Mouse (Mus musculus): Measurements from ENCODE around the gene Arhgdia. TPM values are rescaled to one million over a fixed set of nuclear protein-coding genes. Genes with fewer than 3 reads are reported as not detected.
A peak's percentile ranks its signal among the peaks of the same experiment; 100 is the strongest.
"Not testable (repeated sequence)": the region's sequence is repeated elsewhere in the genome, so short reads cannot be mapped to it uniquely, and the experiment has no call there.

The Arhgdia gene
- total RNA-seq, 2 experiments from 2014 or later, result 306 to 324 TPM

DNA sequence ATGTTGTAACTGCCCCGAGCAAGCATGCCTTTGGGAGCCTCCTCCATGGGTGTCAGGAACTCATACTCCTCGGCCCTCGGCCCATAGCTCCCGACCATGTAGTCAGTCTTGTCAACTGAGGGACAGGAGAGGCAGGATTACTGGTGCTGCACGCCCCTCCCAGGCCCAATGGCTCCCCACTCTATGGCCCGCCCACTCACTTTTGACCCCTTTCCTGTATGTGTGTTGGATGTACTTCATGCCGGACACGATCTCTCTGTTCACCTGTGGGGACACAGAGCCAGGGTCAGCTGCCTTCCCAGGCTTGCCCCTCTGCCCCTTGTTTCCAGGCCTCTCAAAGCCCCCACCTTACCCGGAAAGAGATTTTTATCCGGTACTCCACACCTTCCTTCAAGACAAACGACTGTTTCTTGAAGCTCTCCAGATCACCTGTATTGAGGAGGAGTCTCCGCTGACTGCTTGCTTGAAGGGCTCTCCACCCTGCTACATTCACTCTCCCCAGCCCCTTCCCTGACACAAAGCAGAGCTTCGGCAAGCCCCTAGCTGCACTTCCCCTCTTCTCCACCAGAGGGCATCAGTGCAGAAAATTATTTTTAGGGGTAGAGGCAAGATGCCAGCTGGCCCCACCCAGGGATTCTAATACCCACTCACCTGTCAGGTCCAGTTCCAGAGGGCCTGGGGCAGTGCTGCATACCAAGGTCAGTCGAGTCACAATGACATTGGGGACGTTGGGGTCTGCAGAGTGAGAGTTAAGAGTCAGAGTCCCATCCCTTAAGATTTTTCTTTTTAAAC lies 1.9 kb downstream of the Arhgdia start:
- peak; percentile 68 to 81 for DNase-seq (ENCODE audit: extremely low spot score in 1 of 2, low spot score in 1 of 2)

DNA sequence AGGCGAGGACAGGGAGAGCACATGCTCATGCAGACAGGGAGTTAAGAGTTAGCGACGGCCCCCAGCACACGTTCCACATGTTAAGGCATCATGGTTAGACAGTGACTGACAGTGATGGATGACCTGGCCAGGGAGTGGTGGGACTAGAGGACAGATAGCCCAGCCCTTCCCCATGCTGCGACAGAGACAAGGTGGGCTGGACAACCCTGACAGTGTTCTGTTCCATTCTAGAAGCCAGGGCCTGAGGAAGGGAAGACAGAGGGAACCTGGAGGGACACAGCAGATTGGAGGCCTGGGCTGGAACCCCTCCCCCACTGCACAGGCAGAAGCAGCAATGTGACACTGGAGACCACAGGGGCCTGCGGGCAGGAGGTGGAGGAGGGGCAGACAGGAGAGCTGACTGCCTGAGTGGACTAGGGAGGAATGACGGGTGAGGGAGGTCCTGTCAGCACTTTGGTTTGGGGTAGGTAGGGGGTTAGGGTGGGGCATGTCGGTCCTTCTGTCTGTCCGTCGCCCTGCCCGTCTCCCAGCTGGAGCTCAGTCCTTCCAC lies 2.7 kb downstream of the Arhgdia start:
- no peak for DNase-seq (ENCODE audit: extremely low spot score in 1 of 2, low spot score in 1 of 2)

DNA sequence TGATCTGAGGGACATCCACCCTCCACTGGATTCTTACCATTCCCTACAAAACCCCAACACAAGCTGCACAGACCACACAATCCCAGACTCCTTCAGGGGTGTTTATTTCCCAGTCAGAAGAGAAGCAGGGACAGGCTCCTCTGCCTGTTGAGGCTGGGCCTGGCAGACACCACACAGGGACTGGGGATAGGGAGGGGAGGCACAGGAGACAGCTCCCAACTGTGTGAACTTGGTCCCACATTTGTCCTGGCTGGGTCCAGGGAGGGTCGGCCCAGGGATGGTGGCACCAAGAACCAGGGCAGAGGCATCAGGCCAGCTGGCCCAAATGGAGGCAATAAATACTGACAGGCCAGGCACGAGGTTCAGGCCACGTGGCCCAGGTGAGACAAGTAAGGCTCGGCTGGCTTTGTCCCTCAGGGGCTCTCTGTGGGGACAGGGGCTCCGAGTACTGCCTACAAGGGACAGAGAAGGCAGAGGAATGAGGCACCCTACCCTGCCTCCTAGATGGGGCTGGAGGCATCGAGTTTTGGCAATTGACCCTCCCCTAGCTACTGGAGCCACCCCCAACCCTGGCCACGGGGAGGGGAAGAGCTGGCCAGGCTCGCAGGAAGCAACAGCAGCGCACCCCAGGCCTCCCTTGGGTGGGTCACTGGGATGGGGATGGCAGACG lies 3.3 kb downstream of the Arhgdia start:
- no peak for DNase-seq (ENCODE audit: extremely low spot score in 1 of 2, low spot score in 1 of 2)

DNA sequence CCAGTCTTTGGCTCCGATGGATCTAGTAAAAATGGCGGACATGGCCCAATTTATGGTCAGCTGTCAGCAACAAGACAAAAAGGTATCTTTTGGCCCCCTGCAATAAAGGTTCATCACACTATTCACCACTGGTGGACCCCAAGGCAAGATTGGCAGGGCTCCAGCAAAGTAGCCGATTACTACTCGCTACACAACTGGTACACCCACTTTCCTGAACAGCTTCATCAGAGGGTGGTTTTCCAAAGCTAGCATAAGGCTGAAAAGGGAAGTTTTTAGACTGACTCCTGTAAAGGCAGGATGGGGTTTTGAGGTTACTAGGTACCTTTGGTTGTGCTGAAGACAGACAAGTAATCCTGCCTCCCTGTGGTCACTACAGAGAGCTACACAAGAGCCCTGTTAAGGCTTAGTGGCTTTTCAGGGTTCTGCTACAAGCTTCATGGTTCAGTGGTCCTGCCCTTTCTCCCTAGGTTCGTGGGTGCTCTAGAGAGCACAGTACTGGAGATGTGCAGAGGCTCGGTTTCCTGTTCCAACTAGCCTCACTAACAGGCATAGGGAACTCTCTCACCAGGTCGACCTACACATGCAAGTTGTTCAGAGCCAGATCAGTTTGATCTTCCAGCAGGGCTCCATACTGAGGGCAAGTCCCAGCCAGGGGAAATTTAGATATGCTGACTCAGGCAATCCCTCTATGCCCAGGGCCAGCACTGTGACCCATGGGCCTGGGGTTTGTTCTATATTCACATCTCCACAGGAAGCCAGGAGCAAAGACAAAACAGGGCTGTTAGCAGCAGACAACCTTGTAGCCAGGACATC lies 4.0 kb downstream of the Arhgdia start:
- peak in 1 of 2 experiments; percentile 12 for DNase-seq (ENCODE audit: extremely low spot score in 1 of 2, low spot score in 1 of 2)

DNA sequence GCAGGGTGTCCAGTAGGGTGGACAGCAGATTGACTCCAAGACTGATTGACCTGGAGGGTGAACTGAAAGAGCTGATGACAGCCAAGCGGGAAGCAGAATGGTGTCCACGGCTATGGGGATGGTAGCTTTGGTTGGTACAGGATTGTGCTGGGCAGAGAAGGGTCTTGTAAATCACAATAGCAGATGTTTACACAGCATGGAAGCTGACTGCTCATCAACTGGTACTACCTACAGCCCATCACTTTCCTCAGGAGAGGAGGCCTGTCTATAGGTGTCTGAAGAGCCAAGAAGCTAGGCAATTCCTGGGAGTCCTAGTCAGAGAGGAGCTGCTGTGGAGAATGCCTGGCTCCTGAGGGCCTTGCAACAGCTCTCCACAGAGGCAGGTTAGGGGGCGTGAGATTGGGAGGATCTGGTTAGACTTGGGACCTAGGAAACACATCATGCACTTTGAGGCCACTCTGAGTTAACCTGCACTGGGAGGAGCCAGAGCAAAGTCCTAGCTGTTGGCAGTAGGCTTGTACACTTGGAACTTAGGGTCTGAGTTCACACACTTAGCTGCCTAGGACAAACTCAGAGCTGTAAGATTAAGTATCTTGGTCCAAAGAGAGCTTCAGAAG lies 5.0 kb downstream of the Arhgdia start:
- no peak for DNase-seq (ENCODE audit: extremely low spot score in 1 of 2, low spot score in 1 of 2)

DNA sequence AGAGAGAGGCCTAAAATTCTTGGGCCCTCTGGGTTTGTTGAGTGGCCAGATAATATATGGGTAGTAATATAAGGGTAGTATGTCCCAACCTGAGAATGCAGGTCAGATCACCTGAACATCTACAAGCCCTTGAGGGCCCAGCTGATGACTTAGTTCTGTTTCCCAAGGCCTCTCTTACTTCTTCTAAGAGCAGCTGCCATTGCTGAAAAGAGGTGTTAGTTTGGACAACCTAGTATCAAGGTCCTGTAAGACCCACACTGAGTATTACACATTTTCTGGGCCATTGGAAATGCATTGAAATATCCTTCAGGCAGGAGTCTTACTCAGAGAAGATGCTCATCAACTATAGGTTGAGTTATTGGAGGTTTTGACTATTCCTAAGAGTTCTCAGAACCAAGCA lies 5.5 kb downstream of the Arhgdia start:
- DNase-seq (ENCODE audit: extremely low spot score in 1 of 2, low spot score in 1 of 2), result no peak

DNA sequence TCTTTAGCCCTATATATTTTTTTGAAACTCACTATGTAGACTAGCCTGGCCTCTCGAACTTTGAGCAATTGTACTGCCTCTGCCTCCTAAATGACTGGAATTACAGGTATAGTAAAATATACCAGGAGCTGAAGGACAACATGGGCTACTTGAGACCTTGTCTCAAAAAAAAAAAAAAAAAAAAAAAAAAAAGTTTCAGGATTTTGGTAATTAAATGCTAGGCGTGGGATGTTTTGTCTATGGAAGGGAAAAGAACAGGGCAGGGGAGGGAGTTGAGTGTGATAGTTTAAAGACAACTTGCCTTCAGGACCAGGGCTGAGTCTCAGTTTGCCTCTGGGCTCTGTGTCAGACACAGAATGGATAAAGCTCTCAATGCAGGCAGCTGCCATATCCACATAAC lies 6.4 kb downstream of the Arhgdia start:
- no peak for DNase-seq (ENCODE audit: extremely low spot score in 1 of 2, low spot score in 1 of 2)

DNA sequence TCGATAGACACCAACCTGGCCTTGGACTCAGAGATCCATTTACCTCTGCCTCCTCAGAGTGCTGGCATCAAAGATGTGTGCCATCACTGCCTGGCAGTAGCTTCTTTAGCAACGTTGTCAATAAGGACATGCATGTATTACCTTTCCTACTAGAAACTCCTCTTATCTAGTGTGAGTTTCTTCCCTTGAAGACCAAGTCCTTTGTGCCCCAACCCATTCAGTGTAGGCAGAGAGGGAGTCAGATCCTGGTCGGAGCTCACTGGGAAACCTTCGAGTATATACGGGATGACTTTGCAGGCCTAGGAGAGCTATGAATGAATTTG lies 7.2 kb downstream of the Arhgdia start:
- DNase-seq (ENCODE audit: extremely low spot score in 1 of 2, low spot score in 1 of 2), result no peak

DNA sequence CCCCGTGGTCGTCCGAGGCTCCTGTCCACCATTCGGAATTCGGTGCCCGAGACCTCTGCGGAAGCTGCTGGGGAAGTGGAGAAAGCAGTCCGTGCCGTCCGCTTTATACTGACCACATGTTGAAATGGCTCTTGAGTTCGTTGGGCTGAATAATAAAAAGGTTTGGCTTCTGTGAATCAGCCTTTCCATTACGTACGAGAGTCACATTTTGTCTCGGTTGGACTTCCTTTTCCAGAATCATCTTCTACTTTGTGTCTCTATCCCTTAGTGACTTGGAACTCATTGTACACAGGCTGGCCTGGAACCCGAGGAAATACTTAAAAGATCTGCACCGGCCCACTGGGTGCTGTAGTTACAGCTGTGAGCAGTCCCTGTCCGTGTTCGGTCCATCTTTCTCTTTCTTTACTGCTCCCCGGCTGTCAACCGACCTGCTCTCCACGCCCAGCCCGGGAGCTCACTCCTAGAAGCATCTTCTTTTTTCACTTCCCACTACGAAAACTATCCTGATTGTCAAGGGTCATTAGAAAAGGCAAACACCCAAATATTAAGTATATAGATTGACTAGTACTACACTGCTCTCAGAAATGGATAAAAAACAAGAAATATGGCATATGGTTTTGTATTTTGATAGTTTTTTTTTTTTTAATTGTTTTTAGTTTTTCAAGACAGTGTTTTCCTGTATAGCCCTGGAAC lies 7.7 kb downstream of the Arhgdia start:
- no peak for DNase-seq (ENCODE audit: extremely low spot score in 1 of 2, low spot score in 1 of 2)

DNA sequence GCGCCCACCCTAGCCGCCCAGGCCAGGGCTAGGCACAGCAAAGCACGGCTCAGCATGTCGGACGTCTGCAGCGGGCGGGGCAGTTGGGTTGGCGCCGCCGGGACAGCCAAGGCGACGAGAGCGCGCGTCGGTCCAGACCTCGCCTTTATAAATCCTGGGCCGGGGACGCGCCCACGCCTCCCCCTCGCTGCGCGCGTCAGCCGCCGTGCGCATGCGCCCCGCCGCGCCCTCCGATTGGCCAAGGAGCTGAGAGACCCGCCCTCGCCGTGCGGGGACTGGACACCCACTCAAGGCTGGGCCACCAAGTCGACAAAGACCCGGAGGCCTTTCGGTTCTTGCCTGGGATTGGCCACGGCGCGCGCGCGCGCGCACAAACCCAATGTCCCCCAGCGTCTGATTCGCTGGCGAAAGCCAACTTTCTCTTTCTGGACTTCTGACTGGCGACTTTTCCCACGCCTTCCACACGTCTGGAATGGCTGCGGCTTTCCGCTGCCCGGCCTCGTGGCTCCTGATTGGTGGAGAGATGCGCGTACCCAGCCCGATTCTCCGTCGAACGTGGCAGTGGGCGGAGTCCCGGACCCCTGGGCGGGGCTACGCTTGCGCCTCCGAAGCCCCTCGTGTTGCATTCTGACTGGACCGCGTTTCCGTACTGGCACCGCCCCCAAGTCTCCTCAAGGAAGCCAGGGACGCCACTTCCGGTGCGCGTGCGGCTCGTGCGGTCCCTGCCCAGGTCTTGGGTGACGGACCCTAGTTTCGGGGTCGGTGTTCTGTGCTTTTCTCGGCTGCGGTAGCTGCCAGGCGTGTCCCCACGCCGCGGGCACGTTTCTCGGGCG lies 8.5 kb downstream of the Arhgdia start, which contains the start of gene P4hb:
TSS of gene P4hb (minus strand) at position 502 of the 833 bp plus-strand sequence.
- DNase-seq (ENCODE audit: extremely low spot score in 1 of 2, low spot score in 1 of 2), result peak; percentile 96 to 97

DNA sequence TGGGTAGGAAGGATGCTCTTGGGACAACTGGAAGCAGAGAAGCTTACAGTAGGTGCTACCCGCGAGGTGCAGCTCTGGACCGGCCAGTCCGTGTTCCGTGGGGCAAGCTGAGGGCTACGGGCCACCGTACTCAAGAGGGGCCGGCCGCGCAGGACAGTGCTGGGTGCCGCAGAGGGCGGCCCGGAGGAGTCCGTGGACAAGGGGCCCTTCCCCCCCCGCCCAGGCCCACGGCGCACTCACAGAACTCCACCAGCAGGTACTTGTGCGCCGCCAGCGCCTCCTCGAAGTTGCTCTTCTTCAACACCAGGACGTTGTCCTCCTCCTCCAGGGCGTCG lies 9.0 kb downstream of the Arhgdia start:
- no peak for DNase-seq (ENCODE audit: extremely low spot score in 1 of 2, low spot score in 1 of 2)

DNA sequence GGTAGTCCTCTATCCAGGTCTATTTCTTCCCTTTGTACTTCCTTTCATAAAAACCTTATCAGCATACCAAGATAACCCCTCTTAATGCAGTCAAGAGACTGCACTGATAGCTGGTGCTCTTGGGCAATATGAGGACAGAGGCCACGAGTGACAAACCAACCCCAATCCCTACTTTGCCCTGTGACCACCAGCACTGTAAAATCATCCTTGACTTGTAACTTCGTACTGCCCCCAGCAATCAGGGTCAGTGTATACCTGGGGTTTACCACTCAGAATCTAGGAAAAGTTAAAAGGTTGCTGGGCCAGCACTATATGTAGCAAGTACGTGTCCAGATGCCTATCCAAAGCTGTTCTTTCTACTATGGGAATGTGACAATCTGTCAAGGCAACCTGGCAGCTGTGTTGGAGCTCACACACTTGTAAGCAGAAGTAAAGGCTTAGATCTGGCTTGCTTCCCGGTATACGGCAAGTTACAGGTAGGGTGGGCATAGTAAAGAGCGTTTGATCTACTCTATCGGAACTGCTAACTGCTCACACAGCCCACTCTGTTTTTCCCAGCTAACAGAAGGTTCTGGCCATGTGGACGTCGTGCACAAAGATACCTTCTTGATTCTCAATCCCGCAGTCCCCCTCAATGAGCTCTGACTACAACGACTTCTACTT lies 9.5 kb downstream of the Arhgdia start:
- DNase-seq (ENCODE audit: extremely low spot score in 1 of 2, low spot score in 1 of 2), result no peak

DNA sequence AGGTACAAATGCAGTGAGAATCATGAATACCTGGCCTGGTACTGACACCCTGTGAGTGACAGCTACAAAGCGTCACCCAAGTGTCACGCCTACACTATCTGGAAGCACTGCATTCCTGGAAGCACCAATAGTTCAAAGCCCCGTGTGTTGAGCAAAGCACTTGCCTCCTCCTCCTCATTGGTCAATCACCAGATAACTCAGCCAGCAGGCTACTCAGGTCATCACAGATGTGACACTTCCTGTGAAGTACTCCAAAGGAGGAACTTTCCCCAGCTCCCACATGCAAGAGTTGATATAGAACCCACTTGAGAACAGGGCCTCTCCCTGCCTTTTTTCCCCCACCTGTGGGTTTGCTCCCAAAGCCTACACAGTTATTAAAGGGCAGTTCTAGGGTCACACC lies 10.3 kb downstream of the Arhgdia start:
- no peak for DNase-seq (ENCODE audit: extremely low spot score in 1 of 2, low spot score in 1 of 2)

DNA sequence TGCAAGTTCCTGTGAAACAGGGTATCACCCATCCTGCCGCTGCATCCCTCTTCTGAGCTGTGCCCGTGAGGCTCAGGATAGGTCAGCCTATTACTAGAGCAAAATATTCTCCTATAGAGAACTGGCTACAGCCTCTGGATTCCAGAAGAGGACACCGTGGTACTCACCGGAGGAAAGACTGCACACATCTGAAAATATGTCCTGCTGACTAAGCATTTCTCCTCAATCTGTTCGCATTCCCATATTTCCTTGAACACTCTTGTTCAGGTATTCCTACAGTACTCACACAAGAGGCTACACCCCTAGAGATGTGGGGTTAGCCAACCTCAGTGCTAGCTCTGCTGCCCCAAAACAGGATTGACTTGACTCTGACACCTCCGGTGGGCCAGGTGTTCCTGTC lies 13.1 kb downstream of the Arhgdia start:
- DNase-seq (ENCODE audit: extremely low spot score in 1 of 2, low spot score in 1 of 2), result no peak

DNA sequence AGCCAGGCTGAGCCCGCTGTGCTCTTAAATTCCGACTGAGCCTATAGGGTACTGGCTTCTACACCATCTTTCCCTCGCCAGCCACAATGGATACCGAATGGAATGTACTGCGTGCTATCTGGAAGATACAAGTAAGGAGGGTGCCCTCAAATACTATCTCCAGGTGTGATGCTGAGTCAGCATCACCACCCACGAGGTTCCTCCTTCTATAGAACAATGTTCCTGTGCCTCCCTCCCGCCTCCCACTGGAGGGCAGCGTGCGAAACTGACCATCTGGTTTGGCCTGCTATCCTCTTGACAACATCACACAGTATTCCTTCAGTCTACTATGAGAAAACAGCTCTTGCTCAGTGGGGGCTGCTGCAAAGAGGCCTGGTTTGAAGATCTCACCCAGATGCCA lies 16.3 kb downstream of the Arhgdia start:
- no peak for DNase-seq (ENCODE audit: extremely low spot score in 1 of 2, low spot score in 1 of 2)

DNA sequence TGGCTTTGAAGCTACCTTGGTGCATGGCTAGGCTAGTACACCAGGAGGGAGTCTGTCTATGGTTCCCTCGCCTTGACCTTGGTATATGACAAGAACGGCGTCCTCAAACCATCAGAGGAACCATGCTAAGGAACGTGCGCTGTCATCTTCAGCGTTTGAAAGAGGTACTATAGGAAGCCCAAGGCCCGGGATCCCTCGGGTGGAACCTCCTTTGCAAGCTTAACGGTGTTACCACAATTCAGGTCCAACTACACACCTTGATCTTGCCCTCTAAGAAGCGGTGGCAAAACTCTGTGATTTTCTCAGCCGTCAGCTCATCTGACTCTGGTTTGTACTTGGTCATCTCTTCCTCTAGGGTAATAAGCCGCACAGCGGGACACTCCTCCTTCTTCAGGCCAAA lies 18.5 kb downstream of the Arhgdia start:
- DNase-seq (ENCODE audit: extremely low spot score in 1 of 2, low spot score in 1 of 2), result no peak

DNA sequence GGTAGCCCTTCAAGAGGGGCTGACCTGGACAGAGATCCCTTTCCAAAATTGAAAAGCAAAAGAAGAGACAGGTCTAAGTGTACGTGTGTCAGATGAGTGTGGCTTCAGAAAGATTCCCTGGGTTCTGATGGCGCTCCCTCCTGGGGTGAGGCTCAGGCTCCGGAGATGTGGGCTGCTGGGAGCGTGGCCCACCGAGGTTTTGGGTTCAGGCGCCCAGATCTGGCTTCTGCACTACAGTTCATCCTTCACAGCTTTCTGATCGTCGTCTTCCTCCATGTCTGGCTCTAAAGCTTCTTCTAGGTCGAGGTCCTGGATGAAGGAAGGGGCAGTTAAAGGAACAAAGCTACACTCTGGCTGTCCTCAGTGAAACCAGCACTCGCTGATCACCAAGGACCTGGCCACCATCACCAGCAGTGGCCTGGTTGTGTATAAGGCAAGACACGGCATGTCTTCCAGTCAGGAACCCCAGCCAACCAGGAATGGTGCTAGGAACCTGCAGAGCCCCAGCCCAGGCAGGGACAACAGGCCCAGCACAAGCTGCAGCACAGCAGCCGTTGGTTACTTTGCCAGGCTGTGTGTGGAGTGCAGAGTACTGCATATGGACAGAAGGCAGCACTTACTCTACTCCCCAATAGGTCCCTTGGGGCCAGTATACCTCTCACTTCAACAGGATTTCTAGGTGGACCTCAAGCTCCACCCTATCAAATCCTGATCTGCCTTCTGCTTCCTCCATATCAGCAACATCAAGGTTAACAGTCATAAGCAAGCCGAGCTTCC lies 20.3 kb downstream of the Arhgdia start:
- DNase-seq (ENCODE audit: extremely low spot score in 1 of 2, low spot score in 1 of 2), result no peak

DNA sequence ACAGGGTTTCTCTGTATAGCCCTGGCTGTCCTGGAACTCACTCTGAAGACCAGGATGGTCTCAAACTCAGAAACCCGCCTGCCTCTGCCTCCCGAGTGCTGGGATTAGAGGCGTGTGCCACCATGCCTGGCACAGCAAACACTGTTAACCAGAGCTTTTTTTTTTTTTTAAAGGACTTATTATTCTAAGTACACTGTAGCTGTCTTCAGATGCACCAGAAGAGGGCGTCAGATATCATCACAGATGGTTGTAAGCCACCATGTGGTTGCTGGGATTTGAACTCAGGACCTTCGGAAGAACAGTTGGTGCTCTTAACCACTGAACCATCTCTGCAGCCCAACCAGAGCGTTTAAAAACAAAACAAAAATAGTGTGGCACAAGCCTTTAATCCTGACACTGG lies 22.6 kb downstream of the Arhgdia start:
- not testable (repeated sequence) for DNase-seq (ENCODE audit: extremely low spot score in 1 of 2, low spot score in 1 of 2)
